Mouse (Mus musculus) stomach, embryonic 14.5 days (tissue): ENCODE measurements at regions not wholly inside any gene's neighbourhood (a gene's known extent, or its start where the extent isn't known, plus 50 kb on each side); places are given as distances from the start of the nearest gene placed in this dataset.

Experiments
- ATAC-seq: fragments of 200-750 bp; cut with Nextera tagmentation; 2 replicates; pipeline ENCODE4 v1.8.0; 2017; ENCODE audit warnings: low read depth, moderate TSS enrichment; ENCODE audit not compliant: insufficient number of reproducible peaks, insufficient read depth, low FRiP score
- H3K27ac ChIP-seq: fragments of 300-500 bp; sonication (generic); 2 replicates; pipeline ENCODE4 v1.5.1; 2014; ENCODE audit warnings: mild to moderate bottlenecking, low read length, moderate library complexity, mixed read lengths
- H3K27me3 ChIP-seq: fragments of 300-500 bp; sonication (generic); 2 replicates; pipeline ENCODE4 v1.6.1; 2014; ENCODE audit warnings: low read length, control low read depth, mixed read lengths; ENCODE audit not compliant: control insufficient read depth, insufficient read depth
- H3K36me3 ChIP-seq: fragments of 300-500 bp; sonication (generic); 2 replicates; pipeline ENCODE4 v1.6.1; 2014; ENCODE audit warnings: mild to moderate bottlenecking, control low read depth, low read length, moderate library complexity, mixed read lengths; ENCODE audit not compliant: control insufficient read depth, insufficient read depth
- H3K4me1 ChIP-seq: fragments of 300-500 bp; sonication (generic); 2 replicates; pipeline ENCODE4 v1.6.1; 2014; ENCODE audit warnings: low read length, control low read depth, mixed read lengths; ENCODE audit not compliant: control insufficient read depth, insufficient read depth
- H3K4me2 ChIP-seq: fragments of 300-500 bp; sonication (generic); replicated peaks from 2 replicates; pipeline ENCODE4 v1.6.1; 2014; ENCODE audit warnings: low read depth, low read length, control low read depth
- H3K4me3 ChIP-seq: fragments of 300-500 bp; sonication (generic); 2 replicates; pipeline ENCODE4 v1.5.1; 2014; ENCODE audit warnings: low read depth, low read length, control low read depth
- H3K9ac ChIP-seq: fragments of 300-500 bp; sonication (generic); replicated peaks from 2 replicates; pipeline ENCODE4 v1.6.1; 2014; ENCODE audit warnings: low read depth, mild to moderate bottlenecking, control low read depth, low read length, moderate library complexity, mixed read lengths
- H3K9me3 ChIP-seq: fragments of 300-500 bp; sonication (generic); 2 replicates; pipeline ENCODE4 v1.6.1; 2016; ENCODE audit warnings: low read depth, low read length, control low read depth; ENCODE audit not compliant: control insufficient read depth
- WGBS: fragments of 180-500 bp; shearing (Covaris S2); extraction: QIAGEN DNeasy Blood & Tissue Kit; methylation state at CpG from one replicate; pipeline ENCODE4 v1.1.7; 2014; 5-methylcytosine and 5-hydroxymethylcytosine counted together

GRCm38 (mm10) chr17:68205545-68205944 lies 68.1 kb upstream of the L3mbtl4 start:
- no peak overlapping the region for H3K9ac ChIP-seq
- no peaks in the 10 kb centered on the region for H3K27me3 ChIP-seq
- H3K4me2 ChIP-seq, result no peak overlapping the region
- 90% methylated on average over 4 of the region's 4 CpGs for WGBS
- H3K36me3 ChIP-seq, result no peaks in the 10 kb centered on the region
- peaks cover 1% of the 10 kb centered on the region; the same call in 1 of the 2 replicates for H3K4me1 ChIP-seq
- no peak for ATAC-seq
- no peak overlapping the region for H3K27ac ChIP-seq
- H3K4me3 ChIP-seq, result no peak overlapping the region
- H3K9me3 ChIP-seq, result no peaks in the 10 kb centered on the region

- Histone ChIP-seq H3K4me1 (peaks cover 7% of the 10 kb centered on the region; the same call in 1 of the 2 replicates), H3K27me3 (no peaks in the 10 kb centered on the region), H3K27ac (no peak overlapping the region), H3K9me3 (no peaks in the 10 kb centered on the region), H3K9ac (no peak overlapping the region), H3K36me3 (no peaks in the 10 kb centered on the region), H3K4me2 (no peak overlapping the region), H3K4me3 (no peak overlapping the region)
- WGBS, result 24% methylated on average over 2 of the region's 2 CpGs
- no peak for ATAC-seq
These were observed 64.8 kb upstream of the L3mbtl4 start for GRCm38 (mm10) chr17:68208837-68209236.

- Histone ChIP-seq H3K4me1 (peaks cover 7% of the 10 kb centered on the region; the same call in 1 of the 2 replicates), H3K4me2 (peak overlapping the region; percentile 21), H3K9ac (no peak overlapping the region), H3K9me3 (no peaks in the 10 kb centered on the region), H3K27ac (no peak overlapping the region), H3K4me3 (no peak overlapping the region), H3K27me3 (no peaks in the 10 kb centered on the region), H3K36me3 (no peaks in the 10 kb centered on the region)
- no peak for ATAC-seq
- 15% methylated on average over 14 of the region's 14 CpGs for WGBS
These were observed 63.0 kb upstream of the L3mbtl4 start for GRCm38 (mm10) chr17:68210313-68211254.

- no peaks in the 10 kb centered on the region for H3K27me3 ChIP-seq
- H3K9ac ChIP-seq, result no peak overlapping the region
- H3K4me3 ChIP-seq, result no peak overlapping the region
- no peak overlapping the region for H3K4me2 ChIP-seq
- 68% methylated on average over 4 of the region's 4 CpGs for WGBS
- no peaks in the 10 kb centered on the region for H3K4me1 ChIP-seq
- H3K36me3 ChIP-seq, result no peaks in the 10 kb centered on the region
- ATAC-seq, result no peak
- H3K27ac ChIP-seq, result no peak overlapping the region
- no peaks in the 10 kb centered on the region for H3K9me3 ChIP-seq
These were observed 55.4 kb upstream of the L3mbtl4 start for GRCm38 (mm10) chr17:68218246-68218645.

- Histone ChIP-seq H3K4me1 (no peaks in the 10 kb centered on the region), H3K9ac (no peak overlapping the region), H3K4me3 (no peak overlapping the region), H3K36me3 (no peaks in the 10 kb centered on the region), H3K27ac (no peak overlapping the region), H3K9me3 (no peaks in the 10 kb centered on the region), H3K27me3 (no peaks in the 10 kb centered on the region), H3K4me2 (no peak overlapping the region)
- ATAC-seq, result no peak
- WGBS, result 86% methylated on average over 3 of the region's 3 CpGs
These were observed 50.4 kb upstream of the L3mbtl4 start for GRCm38 (mm10) chr17:68223170-68223569.
